Mouse (Mus musculus): ENCODE measurements at regions not wholly inside any gene's neighbourhood (a gene's known extent, or its start where the extent isn't known, plus 50 kb on each side); places are given as distances from the start of the nearest gene placed in this dataset.
"Not testable (repeated sequence)": the region's sequence is repeated elsewhere in the genome, so short reads cannot be mapped to it uniquely, and the experiment has no call there.

- no peak for DNase-seq
Observed at GRCm38 (mm10) chr9:27453476-27453875, 56.9 kb downstream of the Spata19 start.

GRCm38 (mm10) chr9:27453924-27454652, 57.5 kb downstream of the Spata19 start:
- DNase-seq = no peak

GRCm38 (mm10) chr9:27458335-27459040, 61.9 kb downstream of the Spata19 start:
- no peak for DNase-seq

DNA sequence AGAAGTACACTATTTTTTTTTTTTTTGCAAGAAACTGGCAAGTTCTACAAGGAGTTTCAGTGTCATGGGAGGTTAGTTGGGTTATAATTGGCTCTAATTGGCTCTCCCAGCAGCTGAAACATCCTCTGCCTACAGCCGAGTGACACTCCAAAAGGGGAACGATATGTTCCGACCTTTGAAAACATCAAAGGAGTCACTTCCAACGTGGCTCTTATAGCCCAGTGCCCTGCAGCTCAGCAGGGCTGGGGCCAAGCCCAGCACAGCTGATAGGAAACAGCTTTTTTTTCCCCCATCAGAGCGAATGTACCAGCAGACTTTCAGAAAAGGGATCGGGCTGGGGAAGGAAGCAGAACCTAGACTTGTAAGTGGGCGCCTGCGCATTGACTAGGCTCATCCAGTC, 64.4 kb downstream of the Spata19 start:
- no peak for DNase-seq

DNA sequence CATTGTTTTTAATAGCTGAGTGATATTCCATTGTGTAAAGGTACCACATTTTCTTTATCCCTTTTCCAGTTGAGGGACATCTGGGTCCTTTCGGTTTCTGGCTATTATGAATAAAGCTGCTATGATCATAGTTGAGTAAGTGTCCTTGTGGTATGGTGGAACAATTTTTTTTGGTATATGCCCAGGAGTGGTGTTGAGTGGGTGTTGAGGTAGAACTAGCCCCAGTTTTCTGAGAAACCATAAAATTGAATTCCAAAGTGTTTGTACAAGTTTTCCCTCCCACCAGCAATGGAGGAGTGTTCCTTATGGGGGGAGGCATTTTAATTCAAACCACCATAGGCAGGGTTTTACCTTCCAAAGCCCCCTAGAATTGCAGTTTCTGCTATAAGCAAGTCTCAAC, 67.4 kb downstream of the Spata19 start:
- no peak for DNase-seq

GRCm38 (mm10) chr9:27475468-27475867, 78.9 kb downstream of the Spata19 start:
- no peak for DNase-seq

- no peak for DNase-seq
Observed at GRCm38 (mm10) chr9:27476636-27477035, 80.0 kb downstream of the Spata19 start.

GRCm38 (mm10) chr9:27477079-27477687, 80.6 kb downstream of the Spata19 start:
- peak; percentile 4 for DNase-seq

DNA sequence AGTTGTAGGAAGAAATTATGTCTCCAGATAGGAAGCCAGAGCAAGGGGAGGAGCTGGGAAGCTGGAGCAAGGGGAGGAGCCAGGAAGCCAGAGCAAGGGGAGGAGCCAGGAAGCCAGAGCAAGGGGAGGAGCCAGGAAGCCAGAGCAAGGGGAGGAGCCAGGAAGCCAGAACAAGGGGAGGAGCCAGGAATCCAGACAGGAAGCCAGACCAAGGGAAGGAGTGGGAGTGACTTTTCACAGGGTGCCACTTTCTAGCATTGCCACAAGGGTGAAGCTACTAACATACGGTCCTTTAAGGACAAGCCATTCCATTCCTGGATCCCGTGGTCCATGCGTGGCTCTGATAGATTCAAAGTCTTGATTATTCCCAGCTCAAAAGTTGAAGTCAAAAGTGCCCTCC, 81.7 kb downstream of the Spata19 start:
- no peak for DNase-seq

DNA sequence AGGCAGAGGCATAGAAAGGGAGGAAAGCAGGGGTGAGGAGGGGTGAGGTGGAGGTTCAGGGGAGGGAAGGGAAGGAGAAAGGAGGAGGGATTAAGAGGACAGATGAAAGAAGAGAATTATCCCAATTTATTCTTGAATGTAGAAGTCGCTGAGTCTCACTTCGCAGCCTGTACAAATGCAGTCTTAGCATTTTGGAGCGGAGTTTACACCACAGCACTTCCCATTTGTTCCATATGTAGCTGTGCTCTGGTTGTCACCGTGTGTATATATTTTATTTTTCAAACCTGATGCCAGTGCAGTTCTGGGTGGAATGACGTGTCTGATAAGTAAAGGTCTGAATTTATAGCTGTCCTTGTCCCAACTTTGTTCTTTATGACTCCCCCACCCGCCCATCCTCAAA, 105.2 kb downstream of the Spata19 start:
- DNase-seq = no peak

DNA sequence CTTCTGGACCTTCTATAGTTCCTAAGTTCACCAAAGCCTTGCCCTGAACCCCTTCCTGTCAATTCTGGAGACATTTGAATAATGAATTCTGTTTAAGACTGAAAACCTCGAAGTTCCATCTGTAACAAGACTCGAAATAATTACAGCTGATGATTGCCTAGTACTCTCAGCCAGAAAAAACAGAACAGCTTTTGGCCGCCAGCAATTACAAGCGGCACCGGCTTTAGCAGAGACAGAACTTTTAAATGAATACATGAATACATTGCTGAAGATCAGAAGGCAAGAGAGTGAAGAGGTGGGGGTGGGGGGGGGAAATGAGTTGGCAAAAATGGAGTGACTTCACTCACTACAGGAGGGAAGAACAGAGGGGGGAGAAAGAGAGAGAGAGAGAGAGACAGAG, 112.6 kb downstream of the Spata19 start:
- no peak for DNase-seq

GRCm38 (mm10) chr9:27509711-27510110, 113.1 kb downstream of the Spata19 start:
- no peak for DNase-seq

GRCm38 (mm10) chr9:27511161-27511560, 114.6 kb downstream of the Spata19 start:
- DNase-seq = no peak

GRCm38 (mm10) chr9:27515427-27516110, 119.0 kb downstream of the Spata19 start:
- no peak for DNase-seq

DNA sequence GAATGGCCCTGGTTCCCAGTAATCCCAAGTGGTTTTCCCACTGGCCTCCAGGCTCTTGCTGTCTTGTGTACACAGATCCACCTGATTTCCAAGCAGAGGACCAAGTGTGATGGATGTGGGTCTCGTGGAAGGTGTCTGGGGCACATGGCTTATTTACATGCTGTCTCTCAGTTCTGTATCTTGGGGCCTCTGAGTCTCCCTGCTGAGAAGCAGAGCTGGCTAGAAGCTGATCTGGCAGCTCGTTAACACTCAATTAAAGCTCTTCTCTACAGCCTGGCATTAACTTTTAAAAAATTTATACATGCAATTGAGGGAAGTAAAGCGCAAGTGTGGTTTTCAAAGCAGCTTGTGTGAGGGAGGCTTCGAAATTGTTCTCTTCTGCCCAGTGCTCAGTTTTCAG, 121.4 kb downstream of the Spata19 start:
- no peak for DNase-seq

DNA sequence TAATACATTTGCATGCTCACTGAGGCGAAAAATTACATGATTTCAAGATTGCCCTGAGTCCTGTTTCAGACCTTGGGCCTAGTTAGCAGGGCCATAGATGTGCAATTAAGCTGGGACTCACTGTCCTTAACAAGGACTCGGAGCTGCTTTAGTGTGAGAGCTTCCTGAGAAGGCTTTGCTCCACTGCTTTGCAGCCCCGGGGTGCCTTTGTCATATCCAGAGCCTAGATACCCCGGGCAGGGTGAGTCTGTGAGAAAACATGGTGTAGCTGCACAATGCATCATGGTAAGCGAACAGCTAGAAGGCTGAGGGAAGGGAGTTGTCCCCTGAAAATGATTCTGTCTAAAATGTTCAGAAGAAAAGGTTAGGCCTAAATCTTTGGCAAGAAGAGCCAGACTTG, 123.1 kb downstream of the Spata19 start:
- no peak for DNase-seq

- no peak for DNase-seq
Observed at GRCm38 (mm10) chr9:27521181-27521580, 124.6 kb downstream of the Spata19 start.

- no peak for DNase-seq
Observed at GRCm38 (mm10) chr9:27526681-27527080, 130.1 kb downstream of the Spata19 start.

- no peak for DNase-seq
Observed at GRCm38 (mm10) chr9:27538480-27538879, 141.9 kb downstream of the Spata19 start.

- no peak for DNase-seq
Observed at GRCm38 (mm10) chr9:27541585-27542151, 145.1 kb downstream of the Spata19 start.

DNA sequence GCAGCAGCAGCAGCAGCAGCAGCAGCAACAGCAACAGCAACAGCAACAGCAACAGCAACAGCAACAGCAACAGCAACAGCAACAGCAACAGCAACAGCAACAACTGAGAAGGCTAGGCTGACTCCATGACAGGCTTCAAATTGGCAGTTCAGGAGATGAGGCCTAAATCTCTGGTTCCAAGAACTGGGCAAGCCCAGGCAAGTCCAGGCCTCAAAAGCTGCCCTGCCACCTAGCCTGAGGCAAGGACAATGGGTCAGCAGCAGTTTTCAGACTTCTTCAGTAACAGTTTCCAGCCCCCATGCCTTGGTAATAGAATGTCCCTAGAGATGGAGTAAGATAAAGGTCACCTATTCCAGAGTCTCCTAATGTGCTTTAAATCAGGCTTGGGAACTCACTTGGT, 158.1 kb downstream of the Spata19 start:
- DNase-seq = not testable (repeated sequence)

DNA sequence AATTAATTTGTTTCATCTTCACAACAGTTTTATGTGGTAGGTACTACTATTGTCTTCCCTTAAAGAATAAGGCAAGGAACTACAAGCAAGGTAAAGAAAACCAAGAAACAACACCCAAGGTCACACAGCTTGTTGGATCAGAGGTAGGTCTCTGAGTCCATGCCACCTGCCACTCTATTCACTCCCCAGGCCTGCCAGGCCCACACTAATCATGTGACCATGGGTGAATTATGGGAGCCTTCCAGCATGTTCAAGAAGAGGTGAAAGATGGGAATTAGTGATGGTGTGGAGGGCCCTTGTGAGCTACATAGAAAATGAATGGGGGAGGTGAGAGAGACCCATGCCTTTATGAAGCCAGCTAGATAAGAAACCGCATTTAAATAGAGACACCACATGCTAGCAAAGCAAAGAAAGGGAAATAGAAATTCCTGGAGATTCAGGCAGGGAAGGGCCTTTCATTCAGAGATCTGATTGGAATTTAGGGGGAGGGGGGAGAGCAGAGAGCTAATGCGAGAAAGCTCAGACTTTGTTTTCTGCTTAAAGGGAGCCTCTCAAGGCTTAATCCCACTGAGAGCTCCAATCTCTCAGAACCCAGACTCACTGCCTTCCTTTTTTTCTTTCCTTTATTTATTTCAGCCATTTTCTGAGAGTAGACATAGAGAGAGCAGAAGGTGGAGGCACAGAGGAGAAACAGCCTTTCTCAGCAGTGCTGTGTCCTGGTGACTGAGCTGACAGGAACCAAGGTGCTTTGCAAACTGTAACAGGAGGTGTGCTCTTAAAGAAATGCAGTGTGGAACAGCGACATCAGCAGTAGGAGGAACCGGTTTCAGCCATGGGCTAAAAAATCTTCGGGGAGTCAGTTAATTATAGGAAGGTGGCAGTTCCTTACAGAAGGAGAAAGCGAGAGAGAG, 160.0 kb downstream of the Spata19 start:
- no peak for DNase-seq

Data from cerebellum, adult 8-10 months (tissue).